Mouse (Mus musculus): ENCODE results near the gene Prima1. TPM values are rescaled to one million over a fixed set of nuclear protein-coding genes. Genes with fewer than 3 reads are reported as not detected.
A peak's percentile ranks its signal among the peaks of the same experiment; 100 is the strongest.

Gene Prima1
- polyA plus RNA-seq, 1 experiment from 2014 or later: not detected

DNA sequence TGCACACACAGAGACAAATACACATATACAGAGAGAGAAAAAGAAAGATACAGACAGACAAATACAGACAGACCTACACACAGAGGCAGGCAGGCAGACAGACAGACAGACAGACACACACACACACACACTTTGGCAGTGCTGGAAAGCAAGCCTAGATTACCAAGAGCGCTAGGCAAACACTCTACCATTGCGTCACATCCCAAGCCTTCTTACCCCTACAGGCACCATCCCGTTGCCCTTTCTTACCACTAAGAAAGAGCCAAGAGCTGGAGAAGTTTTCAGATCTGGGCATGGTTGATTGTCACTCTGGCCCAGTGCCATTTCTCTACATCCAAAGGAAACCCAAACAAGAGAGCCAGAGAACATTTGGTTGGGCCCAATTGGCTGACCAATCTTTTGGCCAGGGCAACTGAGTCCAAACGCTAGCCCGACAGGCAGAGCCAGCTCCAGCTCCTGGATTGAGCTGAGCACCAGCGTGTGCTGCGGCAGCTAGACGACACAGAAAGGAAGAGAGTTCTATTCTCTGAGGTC lies 11.0 kb upstream of the Prima1 start:
- no peak for ATAC-seq (ENCODE audit: low read depth)
- Histone ChIP-seq H3K9me3 (replicated peaks) (no peaks in the 10 kb centered on the region), H3K4me1 (replicated peaks) (no peaks in the 10 kb centered on the region), H3K27ac (no peak overlapping the region), H3K4me2 (no peak overlapping the region), H3K9ac (no peak overlapping the region), H3K27me3 (no peaks in the 10 kb centered on the region), H3K36me3 (no peaks in the 10 kb centered on the region), H3K4me3 (replicated peaks) (no peak overlapping the region)
- DNase-seq: no peak
- WGBS (ENCODE audit: insufficient replicate concordance): 77% methylated on average over 8 of the region's 8 CpGs

DNA sequence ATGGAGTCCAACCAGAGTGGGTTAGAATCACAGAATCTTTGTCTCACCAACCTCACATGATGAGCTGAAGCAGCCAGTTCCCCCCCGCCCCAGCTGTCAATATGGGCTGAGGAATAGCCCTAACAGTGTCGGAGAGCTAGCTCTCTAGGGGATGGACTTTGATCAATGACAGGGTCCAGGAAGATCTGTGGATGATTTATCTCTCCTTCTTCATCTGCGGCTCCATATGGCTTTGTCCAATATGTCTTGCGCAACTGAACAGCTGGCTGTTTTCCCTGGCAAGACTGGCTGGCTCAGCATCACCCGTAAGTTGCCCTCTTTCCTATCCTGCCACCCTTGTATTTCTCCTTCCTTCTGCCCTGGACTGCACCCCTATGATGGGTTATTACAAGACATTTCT lies 9.2 kb upstream of the Prima1 start:
- Histone ChIP-seq H3K4me3 (replicated peaks) (no peak overlapping the region), H3K36me3 (no peaks in the 10 kb centered on the region), H3K9me3 (replicated peaks) (no peaks in the 10 kb centered on the region), H3K27me3 (no peaks in the 10 kb centered on the region), H3K4me1 (replicated peaks) (no peaks in the 10 kb centered on the region), H3K9ac (no peak overlapping the region), H3K27ac (no peak overlapping the region), H3K4me2 (no peak overlapping the region)
- ATAC-seq (ENCODE audit: low read depth) (no peak), DNase-seq (no peak)
- WGBS (ENCODE audit: insufficient replicate concordance): 60% methylated on average over 5 of the region's 5 CpGs

DNA sequence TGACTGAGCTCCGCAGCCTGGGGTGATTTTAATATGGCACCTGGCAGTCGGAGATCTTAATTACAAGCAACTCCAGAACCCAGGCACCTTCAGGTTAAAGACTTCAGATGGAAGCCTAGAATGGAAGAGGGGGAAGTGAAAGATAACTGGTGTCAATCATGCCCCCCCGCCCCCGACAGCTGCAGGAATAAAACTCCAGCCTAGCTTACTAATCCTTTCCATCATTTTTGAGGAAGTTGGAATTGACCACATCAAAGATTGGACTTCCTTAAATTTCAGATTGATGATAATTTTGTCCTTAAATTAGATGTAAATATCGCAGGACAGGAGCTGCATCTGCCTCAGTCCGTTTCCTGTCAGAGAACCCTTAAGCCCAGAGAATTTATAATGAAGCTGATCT lies 8.4 kb upstream of the Prima1 start:
- Histone ChIP-seq H3K9me3 (replicated peaks) (no peaks in the 10 kb centered on the region), H3K27ac (no peak overlapping the region), H3K27me3 (no peaks in the 10 kb centered on the region), H3K36me3 (no peaks in the 10 kb centered on the region), H3K4me1 (replicated peaks) (no peaks in the 10 kb centered on the region), H3K4me3 (replicated peaks) (no peak overlapping the region), H3K4me2 (no peak overlapping the region), H3K9ac (no peak overlapping the region)
- DNase-seq: no peak
- 36% methylated on average over 6 of the region's 6 CpGs for WGBS (ENCODE audit: insufficient replicate concordance)
- ATAC-seq (ENCODE audit: low read depth): no peak

DNA sequence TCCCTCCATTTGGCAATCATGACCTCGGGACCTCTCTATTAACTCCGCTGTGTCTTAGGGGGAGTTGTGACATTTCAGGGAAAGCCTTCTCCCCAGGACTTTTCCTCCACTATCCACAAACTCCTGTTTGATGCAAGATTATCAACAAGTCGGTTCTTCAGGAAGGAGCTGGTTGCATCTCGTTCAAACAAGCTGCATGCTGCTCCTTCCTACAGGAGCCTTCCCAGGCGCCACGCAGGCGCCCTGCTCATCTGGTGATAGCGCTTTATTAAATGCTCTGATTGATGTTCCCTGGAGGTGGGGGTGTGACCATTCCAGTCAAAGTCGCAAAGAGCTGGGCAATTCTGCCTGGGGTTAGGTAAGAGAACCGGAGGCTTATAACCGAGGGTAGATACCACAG lies 1.1 kb upstream of the Prima1 start:
- Histone ChIP-seq H3K27ac (no peak overlapping the region), H3K4me2 (peak overlapping the region; percentile 60; the same call in 1 of the 2 replicates), H3K36me3 (no peaks in the 10 kb centered on the region), H3K4me3 (replicated peaks) (0 out of 2 replicates have a peak overlapping the region, but pooled peaks have one; percentile 52), H3K9ac (no peak overlapping the region), H3K9me3 (replicated peaks) (no peaks in the 10 kb centered on the region), H3K4me1 (replicated peaks) (no peaks in the 10 kb centered on the region), H3K27me3 (peaks cover 57% of the 10 kb centered on the region)
- no peak for DNase-seq
- 11% methylated on average over 11 of the region's 11 CpGs for WGBS (ENCODE audit: insufficient replicate concordance)
- ATAC-seq (ENCODE audit: low read depth): no peak

DNA sequence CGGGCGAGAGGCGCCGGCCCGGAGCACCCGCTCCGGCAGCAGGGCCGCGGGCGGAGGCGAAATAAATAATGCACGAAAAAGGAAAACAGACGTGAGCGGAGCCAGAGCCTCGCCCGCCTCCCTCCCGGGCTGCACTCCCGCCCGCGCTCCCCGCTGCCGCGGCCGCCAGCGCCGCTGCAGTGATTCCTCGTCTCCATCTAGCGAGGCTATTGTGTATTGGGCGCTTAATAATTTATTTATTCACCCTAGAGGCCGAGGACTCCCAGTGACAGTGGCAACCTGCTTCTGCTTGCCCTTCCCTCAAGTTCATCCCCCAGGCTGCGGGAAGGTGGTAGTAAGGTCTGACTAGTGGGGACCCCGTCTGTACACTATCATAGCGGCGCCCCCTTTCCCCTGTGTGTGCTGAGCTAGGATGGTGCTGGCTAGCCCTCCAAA lies 658 bp upstream of the Prima1 start:
- DNase-seq (no peak), ATAC-seq (ENCODE audit: low read depth) (no peak)
- no peak overlapping the region for H3K9ac ChIP-seq
- H3K4me3 ChIP-seq (replicated peaks): peak overlapping the region; percentile 52
- no peaks in the 10 kb centered on the region for H3K4me1 ChIP-seq (replicated peaks)
- H3K27me3 ChIP-seq: peaks cover 57% of the 10 kb centered on the region
- no peaks in the 10 kb centered on the region for H3K36me3 ChIP-seq
- no peaks in the 10 kb centered on the region for H3K9me3 ChIP-seq (replicated peaks)
- H3K27ac ChIP-seq: no peak overlapping the region
- WGBS (ENCODE audit: insufficient replicate concordance): 1% methylated on average over 31 of the region's 34 CpGs
- peak overlapping the region; percentile 60 for H3K4me2 ChIP-seq

DNA sequence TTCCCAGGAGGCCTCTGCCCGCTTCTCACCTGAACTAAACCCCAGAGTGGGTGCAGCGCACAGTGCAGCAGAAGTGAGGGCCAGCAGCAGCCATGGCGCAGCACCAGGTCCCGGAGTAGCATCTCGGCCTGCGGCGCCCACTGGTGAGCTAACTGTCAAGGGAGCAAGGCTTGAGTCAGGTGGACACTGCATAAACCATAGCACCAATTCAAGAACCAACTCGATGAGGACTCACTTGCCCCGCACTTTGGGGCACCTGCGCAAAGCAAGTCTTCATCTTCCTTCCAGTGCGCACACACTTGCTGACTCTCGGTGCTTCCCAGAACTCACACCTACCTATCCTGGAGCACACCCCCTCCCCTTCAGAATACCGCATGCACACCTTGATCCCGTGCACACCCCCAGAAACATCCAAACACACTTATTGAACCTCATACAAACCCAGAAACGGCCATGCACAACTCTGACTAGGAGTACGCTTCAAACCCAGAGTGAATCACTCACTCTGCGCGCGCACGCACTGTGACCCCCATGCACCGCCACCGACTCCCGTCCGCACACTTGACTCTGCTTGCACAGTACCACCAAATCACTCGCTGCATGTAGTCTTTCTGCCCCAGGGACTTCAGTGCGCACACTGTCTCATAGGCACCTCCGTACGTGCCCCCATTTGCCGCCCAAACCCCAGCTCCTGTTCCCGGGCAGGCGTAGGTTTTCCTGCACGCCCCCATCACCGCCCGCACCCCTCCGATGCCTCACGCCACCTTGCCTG lies 453 bp downstream of the Prima1 start:
- Histone ChIP-seq H3K27me3 (peaks cover 57% of the 10 kb centered on the region), H3K36me3 (no peaks in the 10 kb centered on the region), H3K27ac (no peak overlapping the region), H3K9ac (no peak overlapping the region), H3K9me3 (replicated peaks) (no peaks in the 10 kb centered on the region), H3K4me2 (peak overlapping the region; percentile 60), H3K4me1 (replicated peaks) (no peaks in the 10 kb centered on the region), H3K4me3 (replicated peaks) (peak overlapping the region; percentile 52)
- no peak for DNase-seq
- WGBS (ENCODE audit: insufficient replicate concordance): 12% methylated on average over 36 of the region's 36 CpGs
- no peak for ATAC-seq (ENCODE audit: low read depth)

DNA sequence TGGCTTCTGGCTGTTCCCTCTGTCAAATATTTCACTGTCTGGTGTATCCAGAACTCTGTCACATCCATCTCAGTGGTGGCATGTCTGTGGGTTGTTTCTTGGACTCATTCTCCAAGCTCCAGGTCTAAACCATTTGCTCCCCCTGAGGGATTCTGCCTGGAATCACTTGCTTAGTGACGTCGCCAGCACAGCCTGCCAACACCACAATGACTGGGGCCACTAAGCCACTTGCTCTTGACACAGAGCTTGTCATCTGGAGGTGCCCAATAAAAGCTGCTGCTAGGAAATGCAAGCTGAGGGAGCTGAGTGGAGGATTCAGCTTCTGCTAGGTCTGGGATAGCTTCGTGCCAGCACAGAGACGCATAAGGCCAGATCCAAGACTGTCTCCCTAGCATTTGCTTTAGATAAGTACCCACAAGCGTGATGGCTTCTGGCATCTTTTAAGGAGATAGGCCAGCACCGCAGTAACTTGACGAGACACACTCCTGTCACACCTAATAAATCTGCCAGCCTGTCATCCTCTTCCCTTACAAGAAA lies 3.0 kb downstream of the Prima1 start:
- H3K4me2 ChIP-seq: no peak overlapping the region
- H3K27me3 ChIP-seq: peaks cover 49% of the 10 kb centered on the region
- no peak overlapping the region for H3K4me3 ChIP-seq (replicated peaks)
- ATAC-seq (ENCODE audit: low read depth) (no peak), DNase-seq (no peak)
- no peak overlapping the region for H3K9ac ChIP-seq
- H3K36me3 ChIP-seq: no peaks in the 10 kb centered on the region
- H3K27ac ChIP-seq: no peak overlapping the region
- 33% methylated on average over 7 of the region's 7 CpGs for WGBS (ENCODE audit: insufficient replicate concordance)
- H3K9me3 ChIP-seq (replicated peaks): no peaks in the 10 kb centered on the region
- no peaks in the 10 kb centered on the region for H3K4me1 ChIP-seq (replicated peaks)

DNA sequence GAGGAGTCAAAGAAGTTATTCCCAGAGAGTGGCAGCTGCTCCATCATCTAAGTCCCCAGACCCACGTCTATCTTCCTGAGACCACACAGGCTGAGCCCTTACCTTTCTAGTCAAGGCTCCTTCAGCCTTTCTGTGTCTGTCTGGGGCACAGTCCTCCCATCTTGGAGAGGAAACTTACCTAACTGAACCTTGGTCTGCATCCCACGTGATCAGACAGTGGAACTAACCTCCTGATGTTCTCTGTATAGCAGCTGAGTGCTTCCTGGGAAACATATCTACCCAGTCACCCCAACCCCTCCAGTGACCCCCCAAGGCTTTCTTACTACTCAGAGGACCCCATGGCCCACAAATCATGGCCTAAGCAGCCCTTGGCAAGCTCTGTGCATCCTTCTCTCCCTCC lies 6.1 kb downstream of the Prima1 start:
- no peak overlapping the region for H3K9ac ChIP-seq
- H3K4me1 ChIP-seq (replicated peaks): no peaks in the 10 kb centered on the region
- DNase-seq (no peak), ATAC-seq (ENCODE audit: low read depth) (no peak)
- no peak overlapping the region for H3K4me2 ChIP-seq
- H3K27me3 ChIP-seq: peaks cover 17% of the 10 kb centered on the region
- H3K4me3 ChIP-seq (replicated peaks): no peak overlapping the region
- no peaks in the 10 kb centered on the region for H3K9me3 ChIP-seq (replicated peaks)
- H3K36me3 ChIP-seq: no peaks in the 10 kb centered on the region
- no peak overlapping the region for H3K27ac ChIP-seq
- 60% methylated on average over 2 of the region's 2 CpGs for WGBS (ENCODE audit: insufficient replicate concordance)

DNA sequence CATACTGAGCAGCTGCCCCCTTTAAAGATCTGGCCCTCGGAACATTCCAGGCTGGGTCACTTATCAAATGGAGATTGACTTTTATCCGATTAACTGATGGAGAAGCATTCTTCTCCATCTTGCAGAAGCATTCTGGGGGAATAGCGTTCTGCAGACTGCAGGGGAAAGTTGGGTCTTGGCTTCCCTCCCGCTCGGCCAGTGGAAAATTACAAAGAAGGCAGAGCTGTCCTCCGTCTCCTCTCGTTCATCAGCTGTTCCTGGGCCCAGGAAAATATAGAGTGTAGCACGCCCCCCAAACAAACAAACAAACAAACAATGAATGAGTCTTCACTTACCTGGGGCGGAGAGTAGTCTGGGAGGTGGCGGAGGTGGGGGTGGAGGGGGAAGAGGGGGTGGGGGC lies 6.7 kb downstream of the Prima1 start:
- Histone ChIP-seq H3K9ac (no peak overlapping the region), H3K4me1 (replicated peaks) (no peaks in the 10 kb centered on the region), H3K4me2 (no peak overlapping the region), H3K36me3 (no peaks in the 10 kb centered on the region), H3K27ac (no peak overlapping the region), H3K9me3 (replicated peaks) (no peaks in the 10 kb centered on the region), H3K4me3 (replicated peaks) (no peak overlapping the region), H3K27me3 (peaks cover 11% of the 10 kb centered on the region; the same call in 1 of the 2 replicates)
- 59% methylated on average over 10 of the region's 10 CpGs for WGBS (ENCODE audit: insufficient replicate concordance)
- ATAC-seq (ENCODE audit: low read depth) (no peak), DNase-seq (no peak)

DNA sequence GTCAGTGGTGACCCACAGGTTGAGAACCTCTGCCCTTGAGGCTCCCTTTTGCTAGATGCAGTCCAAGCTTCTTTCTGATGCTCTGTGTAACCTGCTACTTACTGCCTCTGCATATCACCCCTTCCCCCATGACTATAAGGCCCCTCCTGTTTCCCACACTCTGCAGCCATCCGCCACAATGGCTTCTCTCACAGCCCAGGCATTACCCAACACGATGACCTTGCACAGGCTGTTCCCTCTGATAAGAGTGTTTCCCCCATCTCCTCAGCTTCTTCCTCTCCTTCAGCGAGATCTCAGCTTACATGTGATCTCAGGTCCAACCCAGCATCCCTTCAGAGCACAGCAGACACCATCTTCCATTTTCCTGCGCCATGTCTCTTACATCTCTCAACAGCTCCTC lies 12.9 kb downstream of the Prima1 start:
- H3K9ac ChIP-seq: no peak overlapping the region
- ATAC-seq (ENCODE audit: low read depth) (no peak), DNase-seq (no peak)
- no peak overlapping the region for H3K4me2 ChIP-seq
- no peak overlapping the region for H3K4me3 ChIP-seq (replicated peaks)
- H3K27ac ChIP-seq: no peak overlapping the region
- H3K4me1 ChIP-seq (replicated peaks): no peaks in the 10 kb centered on the region
- WGBS (ENCODE audit: insufficient replicate concordance): 31% methylated on average over 4 of the region's 4 CpGs
- H3K36me3 ChIP-seq: no peaks in the 10 kb centered on the region
- no peaks in the 10 kb centered on the region for H3K9me3 ChIP-seq (replicated peaks)
- H3K27me3 ChIP-seq: no peaks in the 10 kb centered on the region

DNA sequence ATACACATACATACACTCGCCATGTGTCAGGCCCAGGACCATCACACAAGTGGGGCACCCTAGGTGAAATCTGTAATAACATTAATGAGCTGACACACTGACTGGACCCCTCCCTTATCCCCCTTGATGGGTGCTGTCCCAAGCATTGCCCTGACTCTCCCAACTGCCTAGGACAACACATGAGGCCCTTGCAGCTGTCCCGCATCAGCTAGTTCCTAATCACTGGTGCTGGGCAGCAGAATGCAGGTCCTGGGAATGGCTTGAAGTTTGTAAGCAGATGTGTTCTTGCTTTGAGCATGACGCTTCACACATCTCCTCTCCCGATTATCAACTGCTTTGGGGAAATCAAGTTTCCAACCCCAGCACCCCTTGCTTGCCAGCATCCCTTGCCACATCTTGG lies 15.8 kb downstream of the Prima1 start:
- H3K4me3 ChIP-seq (replicated peaks): no peak overlapping the region
- DNase-seq (no peak), ATAC-seq (ENCODE audit: low read depth) (no peak)
- H3K36me3 ChIP-seq: no peaks in the 10 kb centered on the region
- 59% methylated on average over 4 of the region's 4 CpGs for WGBS (ENCODE audit: insufficient replicate concordance)
- no peaks in the 10 kb centered on the region for H3K27me3 ChIP-seq
- no peak overlapping the region for H3K4me2 ChIP-seq
- no peaks in the 10 kb centered on the region for H3K9me3 ChIP-seq (replicated peaks)
- no peak overlapping the region for H3K27ac ChIP-seq
- no peak overlapping the region for H3K9ac ChIP-seq
- H3K4me1 ChIP-seq (replicated peaks): no peaks in the 10 kb centered on the region

DNA sequence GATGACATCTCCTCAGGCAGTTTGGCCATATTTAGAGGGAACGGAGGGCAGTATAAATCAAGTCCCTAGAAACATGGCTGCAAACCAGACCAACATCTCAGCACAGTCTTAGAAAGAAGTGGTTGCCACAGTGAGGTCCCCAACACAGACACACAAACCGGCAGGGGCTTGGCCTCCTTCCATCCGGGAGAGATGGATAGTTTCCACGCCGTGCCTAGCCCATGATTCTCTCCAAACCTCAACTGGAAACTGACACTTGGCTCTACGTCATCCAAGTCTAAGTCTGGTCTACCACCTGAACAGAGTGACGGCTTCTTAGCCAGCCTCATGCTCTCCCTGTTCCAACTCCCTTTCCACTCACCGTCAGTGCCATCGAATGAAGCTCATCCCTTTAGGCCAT lies 18.3 kb downstream of the Prima1 start:
- H3K36me3 ChIP-seq: no peaks in the 10 kb centered on the region
- no peak overlapping the region for H3K4me2 ChIP-seq
- no peak overlapping the region for H3K27ac ChIP-seq
- no peaks in the 10 kb centered on the region for H3K4me1 ChIP-seq (replicated peaks)
- H3K27me3 ChIP-seq: no peaks in the 10 kb centered on the region
- H3K9me3 ChIP-seq (replicated peaks): no peaks in the 10 kb centered on the region
- ATAC-seq (ENCODE audit: low read depth): no peak
- DNase-seq: no peak
- no peak overlapping the region for H3K9ac ChIP-seq
- 73% methylated on average over 9 of the region's 9 CpGs for WGBS (ENCODE audit: insufficient replicate concordance)
- H3K4me3 ChIP-seq (replicated peaks): no peak overlapping the region

Data from liver, embryonic 13.5 days (tissue).